Mouse (Mus musculus) urinary bladder, postnatal 4 days (tissue): ENCODE results near the gene Pax6.

Source experiments
- DNase-seq, 2 experiments: peaks; one replicate each; pipeline ENCODE4 v3.0.0; 2021 to 2022; ENCODE audit warnings: low spot score in 2 of 2

Gene Pax6

DNA sequence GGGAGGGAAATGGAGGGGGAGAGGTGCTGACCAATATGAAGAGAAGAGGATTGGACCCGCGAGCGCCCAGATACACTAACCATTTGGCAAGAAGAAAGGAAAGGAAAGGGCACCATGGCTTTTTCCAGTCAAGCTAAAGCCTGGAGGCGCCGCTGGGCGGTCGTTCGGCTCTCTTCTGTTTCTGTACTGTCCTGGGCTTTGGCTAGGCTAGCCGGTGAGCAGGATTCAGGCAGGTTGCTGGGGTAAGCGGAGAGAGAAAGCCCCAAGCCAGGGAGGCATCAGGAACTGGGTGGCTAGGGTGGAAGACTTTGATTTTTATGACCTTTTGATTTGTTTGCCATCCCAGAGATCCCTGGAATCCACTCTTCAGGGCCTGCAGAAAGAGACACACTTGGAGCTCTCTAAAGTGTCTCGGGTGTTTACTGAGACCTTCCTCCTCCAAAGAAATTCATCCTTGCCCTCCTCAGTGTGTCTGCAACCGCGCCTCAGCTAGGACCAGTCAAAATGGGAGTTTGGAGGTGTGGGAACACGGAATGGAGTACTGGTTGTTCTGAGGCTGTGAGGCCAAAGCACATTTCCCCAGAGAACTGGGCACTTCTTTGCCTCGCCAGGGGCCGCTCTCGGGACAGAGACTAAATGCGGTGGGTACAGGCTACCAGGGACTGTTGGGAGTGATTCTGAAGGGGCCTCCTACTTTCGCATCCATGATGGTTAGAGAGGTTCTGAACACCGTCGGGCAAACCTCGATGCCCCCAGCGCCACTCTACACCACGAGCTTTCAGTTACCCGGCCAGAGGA is 3.3 kb downstream of the Pax6 start:
- no peak for DNase-seq

DNA sequence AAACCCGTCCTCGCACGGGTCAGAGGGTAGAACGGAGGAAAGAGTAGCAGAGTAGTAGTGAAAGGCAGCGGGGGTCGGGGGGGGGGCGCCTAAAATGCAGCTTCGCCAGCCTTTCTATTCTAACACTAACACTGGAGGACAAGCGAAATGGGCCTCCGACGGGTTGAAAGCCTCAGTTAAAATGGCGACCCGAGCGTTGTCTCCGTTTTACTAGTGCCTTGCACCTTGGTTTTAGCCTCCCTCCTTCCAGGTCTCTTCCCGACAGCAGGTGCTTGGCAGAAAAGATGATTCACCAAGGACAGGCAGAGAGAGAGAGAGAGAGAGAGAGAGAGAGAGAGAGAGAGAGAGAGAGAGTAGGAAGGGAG is 3.9 kb downstream of the Pax6 start:
- DNase-seq = no peak

DNA sequence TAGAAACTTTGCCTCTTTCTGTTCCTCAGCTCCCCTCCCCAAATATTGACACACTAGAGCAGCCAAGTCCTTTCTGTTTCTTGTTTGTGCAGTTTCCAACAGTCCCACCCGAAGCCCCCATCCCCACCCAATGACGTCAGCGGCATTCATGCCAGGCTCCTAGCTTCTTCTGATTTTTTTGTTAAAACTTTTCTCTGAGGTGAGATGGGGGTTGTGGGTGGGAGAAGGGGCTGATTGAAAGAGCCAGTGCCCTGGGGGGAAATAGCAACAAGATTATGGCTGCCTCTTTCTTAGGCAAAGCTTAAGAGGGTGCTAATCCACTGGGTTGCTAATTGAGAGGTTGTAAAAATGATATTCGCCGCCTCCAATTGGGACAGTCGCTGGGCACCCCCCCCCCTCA is 4.4 kb downstream of the Pax6 start:
- no peak for DNase-seq

DNA sequence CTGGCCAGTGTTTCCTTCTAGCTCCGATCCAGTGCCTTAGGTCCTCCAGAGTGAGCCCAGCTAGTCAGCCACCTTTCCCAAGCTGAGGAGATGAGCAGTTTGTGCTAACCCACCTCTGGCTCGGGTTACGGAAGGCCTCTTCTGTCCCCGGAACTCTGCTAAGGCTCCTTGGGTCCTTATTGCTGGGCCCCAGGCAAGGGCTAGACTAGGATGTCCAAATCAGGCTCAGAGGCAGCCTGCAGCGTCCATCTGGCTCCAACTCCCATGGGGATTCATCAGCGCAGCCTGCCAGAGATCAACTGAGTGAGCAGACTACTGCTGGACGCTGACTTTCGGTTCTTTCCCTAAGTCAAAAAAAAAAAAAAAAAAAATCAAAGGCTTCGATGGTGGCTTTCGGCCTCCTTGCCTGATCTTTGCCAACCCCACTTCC is 4.9 kb downstream of the Pax6 start:
- no peak for DNase-seq

DNA sequence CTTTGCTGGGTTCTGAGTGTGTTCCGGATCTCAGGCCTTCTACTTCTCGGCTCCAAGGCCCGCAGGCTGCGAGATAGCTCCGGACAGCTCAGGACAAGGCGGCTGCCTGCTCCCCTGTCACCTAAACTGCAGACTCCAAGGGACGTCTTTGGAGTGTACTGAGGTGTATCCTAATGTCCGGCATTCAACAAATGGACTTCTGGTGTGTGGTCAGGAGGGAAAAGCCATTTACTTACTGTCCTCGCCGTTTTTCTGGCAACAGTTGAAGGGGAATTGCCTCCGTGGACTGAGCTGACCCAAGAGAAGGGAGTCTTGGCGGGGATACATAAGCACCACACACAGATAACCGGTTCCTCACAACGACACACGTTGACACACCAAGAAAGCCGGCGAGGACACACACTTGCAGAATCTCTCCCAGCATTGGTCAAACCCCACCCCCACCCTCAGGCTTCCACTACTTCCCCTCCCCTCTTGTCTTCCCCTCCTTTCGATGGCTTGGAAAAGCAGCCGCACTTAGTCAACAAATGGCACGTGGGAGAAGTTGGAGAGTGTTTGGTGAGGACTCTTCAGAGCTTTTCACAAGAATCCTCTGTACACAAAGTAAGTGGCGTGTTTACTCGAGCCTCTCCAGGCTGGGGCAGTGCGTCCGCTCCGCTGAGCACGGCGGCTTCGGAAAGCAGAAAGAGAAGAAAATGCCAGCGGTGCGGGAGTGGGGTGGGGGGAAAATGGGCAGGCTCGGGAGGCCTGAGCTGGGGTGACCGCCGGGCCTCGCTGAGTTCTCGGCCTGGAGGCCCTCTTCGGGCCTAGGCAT is 5.6 kb downstream of the Pax6 start:
- DNase-seq = no peak

DNA sequence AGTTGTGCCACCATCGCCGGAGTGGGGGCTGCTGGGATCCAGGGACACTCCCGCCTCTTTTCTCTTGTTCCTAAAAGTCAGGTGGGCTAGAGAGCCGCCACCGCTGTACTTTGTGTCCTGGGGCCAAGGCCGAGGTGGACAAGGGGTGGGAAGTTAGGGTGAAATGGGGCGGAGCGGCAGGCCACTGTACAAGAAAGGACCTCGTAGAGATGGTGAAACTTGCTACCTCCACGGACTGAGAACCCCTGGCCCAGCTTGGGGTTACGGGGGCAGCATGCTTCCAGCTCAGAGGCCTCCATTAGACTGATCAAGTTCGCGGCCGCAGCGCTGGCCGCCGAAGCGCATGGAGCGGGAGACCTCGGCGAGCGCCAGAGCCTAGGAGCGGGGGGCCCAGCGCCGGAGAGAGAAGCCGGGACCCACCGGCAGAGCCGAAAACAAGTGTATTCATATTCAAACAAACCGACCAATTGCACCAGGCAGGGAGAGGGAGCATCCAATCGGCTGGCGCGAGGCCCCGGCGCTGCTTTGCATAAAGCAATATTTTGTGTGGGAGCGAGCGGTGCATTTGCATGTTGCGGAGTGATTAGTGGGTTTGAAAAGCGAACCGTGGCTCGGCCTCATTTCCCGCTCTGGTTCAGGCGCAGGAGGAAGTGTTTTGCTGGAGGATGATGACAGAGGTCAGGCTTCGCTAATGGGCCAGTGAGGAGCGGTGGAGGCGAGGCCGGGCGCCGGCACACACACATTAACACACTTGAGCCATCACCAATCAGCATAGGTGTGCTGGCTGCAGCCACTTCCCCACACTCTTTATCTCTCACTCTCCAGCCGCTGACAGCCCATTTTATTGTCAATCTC is 6.4 kb downstream of the Pax6 start:
- DNase-seq = no peak

DNA sequence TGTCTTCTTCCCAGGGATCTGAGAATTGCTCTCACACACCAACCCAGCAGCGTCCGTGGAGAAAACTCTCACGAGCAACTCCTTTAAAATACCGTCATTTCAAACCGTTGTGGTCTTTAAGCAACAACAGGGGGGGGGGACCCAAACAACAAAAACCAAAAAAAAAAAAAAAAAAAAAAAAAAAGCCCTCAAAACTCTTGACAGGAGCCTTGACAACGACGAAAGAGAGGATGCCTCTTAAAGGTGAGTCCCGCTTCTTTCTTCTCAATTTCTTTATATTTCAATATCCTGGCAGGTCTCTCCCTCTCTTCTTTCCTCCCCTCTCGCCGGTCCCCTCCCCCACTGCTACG is 7.0 kb downstream of the Pax6 start:
- DNase-seq = no peak

DNA sequence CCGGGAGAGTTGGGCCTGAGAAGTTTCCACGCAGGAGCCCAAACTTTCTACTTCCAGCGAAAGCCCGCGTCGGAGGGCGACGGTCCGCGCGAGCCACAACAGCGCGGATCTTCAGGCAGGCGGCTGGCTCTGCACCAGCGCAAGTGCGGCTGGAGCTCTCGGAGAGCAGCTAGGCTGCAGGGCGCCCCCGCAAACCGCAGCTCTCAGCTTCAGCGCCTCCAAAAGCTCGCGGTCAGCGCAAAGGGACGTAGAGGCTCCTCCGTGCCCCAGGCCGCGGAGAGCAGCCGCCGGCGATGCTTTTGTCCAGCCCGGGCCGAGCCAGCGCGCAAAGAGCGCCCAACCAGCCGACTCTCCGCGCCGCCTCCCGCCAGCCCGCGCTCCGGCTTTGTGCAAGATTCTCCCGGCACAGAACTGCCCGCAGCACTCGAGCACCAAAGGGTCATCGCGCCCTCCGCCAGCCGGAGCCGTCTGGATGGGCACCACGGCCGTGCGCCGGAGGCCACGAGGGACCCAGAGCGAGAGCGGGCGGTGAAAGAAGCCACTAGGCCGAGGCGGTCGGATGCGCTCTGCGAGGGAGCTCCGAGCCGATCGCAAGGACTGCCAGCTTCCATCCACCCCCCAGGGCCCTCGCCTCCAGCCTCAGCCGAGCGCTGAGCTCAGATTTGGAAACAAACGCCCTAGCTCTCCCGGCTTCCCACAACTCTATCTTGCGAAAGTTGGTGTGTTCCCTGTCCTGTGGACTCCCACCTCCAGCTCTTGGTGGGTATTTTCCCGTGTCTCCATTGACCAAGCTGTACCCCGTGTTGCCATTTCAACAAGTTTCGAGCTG is 7.6 kb downstream of the Pax6 start:
- peak in 1 of 2 experiments; percentile 38 for DNase-seq

DNA sequence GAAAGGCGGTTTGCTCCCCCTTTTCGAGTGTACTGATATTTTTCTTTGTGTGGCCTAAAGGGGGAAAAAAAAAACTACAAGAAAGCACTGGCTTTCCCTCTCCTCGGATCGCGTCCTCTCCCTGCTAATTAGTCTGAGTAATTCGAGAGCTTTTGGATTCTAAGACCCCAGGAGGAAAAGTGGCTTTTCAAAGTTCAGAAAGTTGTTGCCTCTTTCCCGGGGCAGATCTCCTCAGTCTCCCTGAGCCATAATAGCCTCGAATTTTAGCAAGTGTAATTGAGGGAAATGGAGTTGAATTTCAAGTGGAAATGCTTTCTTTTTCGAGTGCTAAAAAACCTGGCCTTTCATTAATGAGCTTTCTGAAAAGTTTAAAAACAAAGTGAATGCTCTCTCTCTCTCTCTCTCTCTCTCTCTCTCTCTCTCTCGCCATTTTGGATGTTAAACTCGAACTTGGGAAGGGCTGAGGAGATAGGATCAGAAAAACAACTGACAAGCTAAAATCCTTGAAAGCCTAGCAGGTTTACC is 8.3 kb downstream of the Pax6 start:
- no peak for DNase-seq

DNA sequence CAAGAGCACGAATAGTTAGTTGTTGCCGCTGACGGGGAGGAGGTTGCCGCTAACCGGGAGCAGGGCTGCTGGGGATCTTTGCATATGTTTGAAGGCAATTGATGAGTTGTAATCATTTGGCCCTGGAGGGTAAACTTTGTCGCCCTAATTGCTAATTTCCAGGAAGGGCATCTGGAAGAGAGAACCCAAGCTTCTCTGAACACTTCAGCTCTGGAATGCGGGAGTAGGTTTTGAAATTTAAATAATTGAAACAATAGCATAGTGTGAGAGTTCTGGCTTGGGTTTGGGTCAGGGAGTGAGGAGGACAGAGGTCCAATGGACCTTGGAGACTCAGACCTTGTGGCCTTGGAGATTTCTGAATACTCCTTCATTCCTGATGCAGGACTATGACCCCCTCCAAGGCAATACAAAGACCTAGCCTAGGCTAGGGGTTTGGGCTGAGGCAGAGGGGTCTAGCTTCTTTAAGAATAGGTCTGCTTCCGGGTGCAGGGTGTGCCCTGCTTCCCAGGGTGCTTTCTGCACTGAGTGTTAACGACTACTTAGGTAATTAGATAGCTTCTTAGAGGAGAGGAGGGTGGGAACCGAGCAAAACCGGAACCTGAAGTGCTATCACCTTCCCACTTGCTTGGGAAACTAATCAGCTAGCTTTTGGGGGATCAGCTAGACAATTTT is 8.9 kb downstream of the Pax6 start:
- no peak for DNase-seq

DNA sequence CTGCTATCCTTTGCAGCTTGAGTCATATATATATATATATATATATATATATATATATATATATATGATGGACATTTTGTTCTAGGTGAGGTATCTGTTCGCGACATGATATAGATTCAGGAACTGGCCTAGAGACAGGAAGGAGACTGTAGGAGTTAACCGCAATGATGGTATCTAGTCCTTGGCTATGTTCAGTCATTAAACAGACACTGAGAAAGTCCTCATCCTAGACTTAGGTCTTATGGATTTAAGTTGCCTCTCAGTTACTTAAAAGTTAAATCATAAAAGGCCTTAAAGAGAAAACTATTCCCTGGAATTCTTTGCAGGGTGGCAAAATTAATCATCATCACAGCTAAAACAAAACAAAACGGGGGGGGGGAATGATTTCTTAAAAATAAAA is 9.6 kb downstream of the Pax6 start:
- DNase-seq = no peak

DNA sequence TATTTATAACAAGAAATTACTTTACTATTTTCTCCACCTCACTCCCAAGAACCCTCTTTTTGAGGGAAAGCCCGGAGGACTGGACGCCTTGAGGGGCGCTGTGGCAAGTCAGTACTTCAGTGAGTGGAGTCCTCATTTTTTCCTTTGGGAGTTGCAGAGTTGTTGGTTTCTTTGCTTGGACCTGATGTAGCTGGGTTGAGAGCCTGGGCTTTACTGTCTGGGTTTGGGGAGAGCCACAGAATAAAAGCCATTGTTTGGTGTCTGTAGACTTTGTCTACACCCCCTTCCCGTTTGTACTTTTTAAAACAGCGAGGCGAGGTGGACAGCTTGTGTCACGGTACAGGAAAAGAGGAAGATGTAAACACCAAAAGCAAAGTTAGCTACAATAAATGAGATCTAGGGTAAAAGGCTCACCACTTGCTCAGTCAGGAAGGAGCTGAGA is 10.2 kb downstream of the Pax6 start:
- peak in 1 of 2 experiments; percentile 8 for DNase-seq

DNA sequence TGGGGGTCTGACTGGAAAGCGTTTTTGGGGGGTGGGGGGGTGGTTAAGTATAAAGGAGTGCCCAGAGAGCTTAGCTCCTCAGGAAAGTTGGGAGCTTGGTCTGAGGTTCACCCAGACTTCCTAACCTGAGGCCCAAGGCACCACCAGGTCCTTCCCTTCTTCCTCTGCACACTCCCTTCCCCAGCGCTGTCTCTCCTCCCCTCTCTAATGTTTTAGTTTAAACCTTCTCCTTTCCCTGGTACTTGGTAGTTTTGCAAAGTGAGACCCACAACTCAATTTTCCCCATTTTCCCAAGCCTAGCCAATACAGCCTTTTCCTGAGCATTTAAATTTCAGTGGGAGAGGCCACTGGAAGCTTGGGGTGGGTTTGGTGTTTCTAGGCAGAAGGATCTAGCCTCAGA is 10.6 kb downstream of the Pax6 start:
- DNase-seq = no peak

DNA sequence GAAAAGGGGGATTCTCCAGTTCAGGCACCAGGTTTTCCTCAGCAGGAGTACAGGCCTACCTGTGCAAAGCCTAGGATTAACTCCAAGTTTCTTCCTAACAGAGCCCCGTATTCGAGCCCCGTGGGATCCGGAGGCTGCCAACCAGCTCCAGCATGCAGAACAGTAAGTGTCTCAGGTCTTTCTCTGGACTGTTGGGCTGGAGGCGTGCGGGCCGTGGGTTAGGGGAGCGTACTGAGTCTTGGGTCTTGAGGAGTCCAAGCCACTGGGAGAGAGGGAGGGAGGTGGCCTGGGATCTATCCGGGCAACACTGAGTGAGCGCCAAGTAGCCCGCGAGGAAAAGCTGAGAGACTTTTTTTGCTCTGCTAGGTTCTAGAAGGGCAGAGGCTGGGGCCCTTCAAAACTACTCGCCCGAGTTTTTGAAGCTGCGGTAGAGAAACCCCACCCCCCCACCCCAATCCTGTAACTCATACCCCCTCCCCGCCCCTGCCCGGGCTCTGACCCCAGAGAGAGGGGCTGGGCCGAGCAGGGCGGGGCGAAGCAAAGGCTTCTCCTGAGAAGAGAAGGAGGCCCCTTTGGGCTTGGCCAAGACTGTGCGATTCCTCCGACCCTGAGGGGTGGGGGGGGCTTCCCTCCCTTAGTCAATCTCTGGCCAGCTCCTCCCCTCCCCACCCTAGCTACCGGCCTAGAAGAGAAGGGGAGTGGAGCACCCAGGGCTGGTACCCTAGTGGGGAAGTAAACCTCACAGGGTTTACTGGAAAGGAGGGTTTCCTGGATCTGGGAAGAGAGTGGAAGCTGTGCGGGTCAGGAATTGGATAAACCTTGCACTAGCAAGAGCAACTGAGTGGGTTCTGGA is 11.7 kb downstream of the Pax6 start:
- DNase-seq = peak in 1 of 2 experiments; percentile 58

DNA sequence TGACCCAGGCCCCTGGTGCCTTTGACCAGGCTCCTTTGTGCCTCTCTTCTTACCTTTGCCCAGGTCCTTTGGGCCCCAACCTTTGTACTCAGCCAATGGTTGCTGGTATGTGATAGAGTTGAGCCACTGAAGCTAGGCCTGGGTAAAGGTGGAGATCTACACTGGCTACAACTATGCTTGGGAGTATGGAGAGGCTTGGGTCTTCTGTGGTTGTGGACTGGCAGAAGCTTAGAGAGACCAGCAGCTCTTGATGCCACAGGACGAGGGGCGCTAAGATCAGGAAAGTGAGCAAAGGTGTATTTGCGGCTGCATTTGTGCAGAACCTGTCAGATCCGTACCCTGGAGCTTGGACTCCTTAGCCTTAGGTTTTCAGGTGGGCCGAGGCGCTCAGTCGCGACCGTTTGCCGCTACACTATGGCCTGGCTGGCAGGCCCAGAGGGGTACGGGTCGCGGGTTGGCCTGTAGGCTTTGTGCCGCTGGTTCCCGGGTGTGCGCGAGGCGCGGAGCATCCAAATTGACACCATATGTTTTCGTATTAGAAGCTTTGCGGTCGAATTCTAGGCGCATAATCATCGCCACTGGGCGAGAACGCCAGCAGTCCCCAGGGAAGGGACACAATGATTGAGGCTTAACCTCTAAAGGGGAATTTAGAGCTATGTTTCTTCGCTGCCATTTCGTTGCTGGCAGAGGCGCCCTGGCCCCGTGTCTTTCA is 12.5 kb downstream of the Pax6 start:
- peak in 1 of 2 experiments; percentile 55 for DNase-seq

DNA sequence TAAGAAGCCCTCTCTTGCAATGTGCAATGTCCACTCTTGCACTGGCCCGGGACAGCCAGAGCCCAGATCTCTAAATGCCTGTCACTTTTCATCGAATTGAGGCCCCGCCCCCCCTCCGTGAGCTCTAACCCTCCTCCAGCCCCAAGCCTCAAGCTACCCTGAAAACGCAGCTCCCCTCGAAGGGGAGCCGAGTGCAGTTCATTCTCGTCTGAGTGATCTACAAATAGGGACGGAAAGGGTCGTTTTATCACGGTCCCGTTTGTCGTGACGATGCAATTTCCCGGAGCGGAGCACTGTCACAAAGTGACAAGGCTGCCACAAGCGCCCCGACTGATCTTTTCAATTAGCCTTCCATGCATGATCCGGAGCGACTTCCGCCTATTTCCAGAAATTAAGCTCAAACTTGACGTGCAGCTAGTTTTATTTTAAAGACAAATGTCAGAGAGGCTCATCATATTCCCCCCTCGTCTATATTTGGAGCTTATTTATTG is 13.4 kb downstream of the Pax6 start:
- DNase-seq = peak in 1 of 2 experiments; percentile 40

DNA sequence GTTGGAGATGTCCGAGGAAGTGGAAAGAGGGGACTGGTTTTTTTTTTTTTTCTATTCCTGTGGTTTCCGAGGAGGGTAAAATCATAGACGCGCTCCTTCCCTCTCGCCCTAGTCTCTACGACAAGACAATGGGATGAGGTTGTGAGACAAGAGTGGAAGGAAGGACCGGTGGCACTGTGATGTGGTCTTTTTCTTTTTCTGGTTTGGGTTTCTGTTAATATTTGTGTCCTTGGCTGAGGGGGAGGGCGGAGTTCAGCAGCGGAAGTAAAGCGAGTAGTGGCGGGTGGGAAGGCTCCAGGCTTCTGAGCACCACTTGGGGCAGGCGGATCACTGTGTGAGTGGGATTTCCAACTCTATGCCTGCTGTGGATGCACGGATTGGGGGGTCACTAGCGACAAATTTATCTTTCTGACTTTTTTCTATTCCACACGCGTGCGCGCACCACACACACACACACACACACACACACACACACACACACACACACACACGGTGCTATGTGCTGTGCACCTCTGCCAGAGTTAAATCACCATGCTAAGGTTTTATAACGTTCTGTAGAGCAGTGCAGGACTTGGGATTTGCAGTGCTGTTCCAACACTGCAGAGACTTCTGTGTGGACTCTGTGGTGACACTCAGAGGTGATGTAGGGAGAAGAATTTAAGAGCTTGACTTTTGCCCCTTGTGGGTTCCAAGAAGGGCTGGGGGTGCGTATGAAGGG is 14.1 kb downstream of the Pax6 start:
- DNase-seq = peak in 1 of 2 experiments; percentile 51
